Mouse (Mus musculus): ENCODE results near the gene Tubb4a.
A peak's percentile ranks its signal among the peaks of the same experiment; 100 is the strongest.
"Not testable (repeated sequence)": the region's sequence is repeated elsewhere in the genome, so short reads cannot be mapped to it uniquely, and the experiment has no call there.

Tubb4a gene

GRCm38 (mm10) chr17:57087049-57087832, at the start of gene Tubb4a:
Tubb4a (minus strand) TSS chr17:57087782.
- peak; percentile 20 for DNase-seq

- no peak for DNase-seq
Observed at GRCm38 (mm10) chr17:57135635-57136034, 48.1 kb upstream of the Tubb4a start.

DNA sequence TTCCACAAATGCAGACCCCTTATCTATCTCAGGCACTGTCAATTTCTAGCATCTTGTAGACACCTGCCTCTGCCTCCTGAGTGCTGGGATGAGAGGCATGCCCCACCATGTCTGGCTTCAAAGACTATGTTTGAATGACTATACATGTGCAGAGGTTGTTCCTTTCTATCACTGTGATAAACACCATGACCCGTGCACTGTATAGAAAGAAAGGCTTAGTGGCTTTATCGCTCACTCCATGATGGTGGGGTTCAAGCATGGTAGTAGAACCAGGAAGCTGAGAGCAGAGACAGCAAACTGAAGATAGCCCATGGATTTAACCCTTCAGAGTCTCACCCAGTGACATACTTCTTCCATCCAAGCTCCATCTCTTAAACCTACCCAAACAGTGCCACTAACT, 47.1 kb upstream of the Tubb4a start:
- no peak for DNase-seq

DNA sequence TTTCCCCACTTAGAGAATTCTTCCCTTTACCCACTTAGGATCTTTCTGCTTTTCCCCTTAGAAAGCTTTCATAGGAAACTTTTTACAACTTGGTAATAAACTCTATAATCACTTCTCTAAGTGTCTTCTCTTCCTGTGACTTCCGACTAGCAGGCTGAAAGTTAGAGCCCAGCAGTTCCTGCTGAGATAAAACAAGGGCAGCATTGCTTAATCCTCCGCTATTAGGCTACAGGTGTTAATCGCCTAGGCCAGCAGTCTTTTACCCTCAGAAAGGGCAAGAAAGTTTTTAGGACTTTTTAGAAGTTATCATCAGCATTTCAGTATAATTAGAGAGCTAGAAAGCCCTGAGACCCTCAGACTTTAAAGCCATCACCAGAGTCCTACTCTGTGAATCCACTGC, 46.4 kb upstream of the Tubb4a start:
- DNase-seq: not testable (repeated sequence)

DNA sequence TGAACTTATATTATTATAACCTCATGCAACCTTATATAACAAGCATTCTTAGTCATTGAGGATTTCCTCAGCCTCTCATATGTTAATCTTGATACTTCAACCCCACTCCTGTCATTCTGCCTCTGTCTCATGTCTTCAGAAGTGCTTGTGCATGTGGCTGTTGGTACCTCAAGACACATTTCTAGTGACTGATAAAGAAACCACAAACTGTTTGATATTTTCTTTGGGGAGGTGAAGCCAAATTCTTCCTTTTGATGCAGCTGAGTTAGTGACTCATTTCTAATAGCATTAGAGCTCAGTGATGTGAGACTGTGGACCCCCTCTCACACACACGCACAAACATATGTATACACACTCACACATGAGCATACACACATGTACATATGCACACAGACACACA, 44.2 kb upstream of the Tubb4a start:
- DNase-seq: no peak

- no peak for DNase-seq
Observed at GRCm38 (mm10) chr17:57125853-57126622, 38.5 kb upstream of the Tubb4a start.

DNA sequence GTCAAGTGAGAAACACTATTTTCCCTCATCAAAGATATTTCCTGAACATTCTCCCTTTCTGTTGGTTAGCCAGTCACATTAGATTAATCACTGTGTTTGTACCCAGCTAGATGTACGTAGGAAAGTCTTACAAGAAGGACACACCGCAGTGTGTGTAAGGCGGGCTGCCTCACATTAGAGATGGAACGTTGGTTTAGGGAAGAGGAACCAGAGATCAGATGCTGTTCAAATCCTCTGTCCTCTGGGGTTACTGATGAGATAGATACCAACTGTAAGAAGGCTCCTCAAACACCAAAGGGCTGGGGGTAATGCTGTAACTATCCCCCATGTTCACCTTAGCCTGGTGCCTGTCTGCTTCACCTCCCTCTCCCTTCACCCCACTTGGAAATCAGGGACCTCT, 37.2 kb upstream of the Tubb4a start:
- no peak for DNase-seq

- no peak for DNase-seq
Observed at GRCm38 (mm10) chr17:57123192-57124118, 35.9 kb upstream of the Tubb4a start.

DNA sequence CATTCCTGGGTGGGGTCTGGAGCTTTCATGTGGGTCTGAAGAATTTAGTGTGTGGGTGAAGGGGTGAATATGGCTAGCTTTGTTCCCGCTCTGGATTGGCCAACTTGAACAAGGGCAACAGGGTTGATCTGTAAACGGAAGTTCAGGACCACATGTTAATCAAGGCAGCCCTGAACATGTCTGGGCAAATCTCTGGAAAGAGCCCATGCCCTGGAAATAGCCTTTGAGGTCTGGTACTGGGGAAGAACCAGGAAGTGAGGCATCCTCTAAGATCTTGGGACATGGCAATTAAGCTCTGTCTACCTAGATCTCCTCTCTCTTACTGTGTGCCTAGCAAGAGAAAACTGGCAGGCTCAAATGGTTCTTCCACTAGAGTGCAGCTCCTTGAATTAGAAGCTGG, 34.3 kb upstream of the Tubb4a start:
- DNase-seq: no peak

DNA sequence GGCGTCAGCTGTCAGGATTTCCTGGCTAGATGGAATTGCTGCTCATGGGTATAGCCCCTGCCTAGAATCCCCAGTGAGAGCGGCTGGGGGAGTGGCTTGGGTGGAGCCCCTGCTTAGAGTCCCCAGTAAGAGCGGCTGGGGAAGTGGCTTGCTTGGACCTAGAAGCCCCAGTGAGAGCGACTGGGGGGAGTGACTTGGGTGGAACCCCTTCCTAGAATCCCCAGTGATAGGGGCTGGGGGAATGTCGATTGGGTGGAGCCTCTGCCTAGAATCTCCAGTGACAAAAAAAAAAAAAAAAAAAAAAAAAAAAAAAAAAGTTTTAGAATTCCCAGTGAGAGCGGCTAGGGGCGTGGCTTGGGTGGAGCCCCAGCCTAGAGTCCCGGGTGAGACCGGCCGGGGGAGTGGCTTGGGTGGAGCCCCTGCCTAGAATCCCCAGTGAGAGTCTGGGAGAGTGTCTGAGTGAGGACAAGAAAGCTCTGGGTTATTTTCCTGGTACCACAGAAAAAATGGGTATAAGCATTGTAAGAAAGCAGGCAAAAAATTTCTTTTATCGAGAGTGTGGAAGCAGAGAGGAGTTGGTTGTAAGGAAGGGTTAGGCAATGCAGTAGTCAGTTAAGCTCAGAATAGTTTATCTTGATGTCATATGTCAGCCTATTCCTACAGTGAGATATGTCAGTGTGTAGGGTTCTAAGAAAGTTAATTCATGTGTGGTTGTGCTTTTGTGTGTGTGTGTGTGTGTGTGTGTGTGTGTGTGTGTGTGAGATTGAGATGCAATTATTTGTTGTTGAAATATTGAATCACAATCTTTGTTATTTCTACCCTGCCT, 31.2 kb upstream of the Tubb4a start:
- peak; percentile 83 for DNase-seq

DNA sequence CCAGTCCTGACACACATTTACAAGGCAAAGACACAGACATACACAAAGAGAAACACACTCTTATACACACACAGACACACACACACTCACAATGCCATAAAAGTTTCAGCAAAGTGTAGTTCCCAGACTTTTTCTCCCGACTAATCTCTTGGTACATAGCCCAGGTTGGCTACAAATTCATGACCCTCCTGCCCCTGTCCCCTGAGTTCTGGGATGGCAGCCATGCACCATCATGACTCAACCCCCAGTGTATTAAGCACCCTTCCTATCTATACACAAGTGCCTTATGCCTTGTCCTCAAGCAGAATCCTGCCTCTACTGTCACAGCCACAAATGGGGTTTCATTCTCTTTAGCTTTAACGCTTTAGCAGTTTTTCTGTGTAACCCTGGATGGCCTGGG, 29.2 kb upstream of the Tubb4a start:
- no peak for DNase-seq

GRCm38 (mm10) chr17:57112768-57113474, 25.3 kb upstream of the Tubb4a start:
- DNase-seq: no peak

GRCm38 (mm10) chr17:57110005-57110404, 22.4 kb upstream of the Tubb4a start:
- no peak for DNase-seq

- DNase-seq: no peak
Observed at GRCm38 (mm10) chr17:57108666-57109171, 21.1 kb upstream of the Tubb4a start.

GRCm38 (mm10) chr17:57108040-57108665, 20.6 kb upstream of the Tubb4a start:
- no peak for DNase-seq

DNA sequence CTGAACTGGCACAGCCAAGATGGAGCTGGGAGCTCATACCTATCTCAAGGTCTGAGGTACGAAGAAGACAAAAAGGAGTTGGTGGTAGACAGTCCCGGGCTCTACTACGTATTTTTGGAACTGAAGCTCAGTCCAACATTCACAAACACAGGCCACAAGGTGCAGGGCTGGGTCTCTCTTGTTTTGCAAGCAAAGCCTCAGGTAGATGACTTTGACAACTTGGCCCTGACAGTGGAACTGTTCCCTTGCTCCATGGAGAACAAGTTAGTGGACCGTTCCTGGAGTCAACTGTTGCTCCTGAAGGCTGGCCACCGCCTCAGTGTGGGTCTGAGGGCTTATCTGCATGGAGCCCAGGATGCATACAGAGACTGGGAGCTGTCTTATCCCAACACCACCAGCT, 19.5 kb upstream of the Tubb4a start:
- no peak for DNase-seq

DNA sequence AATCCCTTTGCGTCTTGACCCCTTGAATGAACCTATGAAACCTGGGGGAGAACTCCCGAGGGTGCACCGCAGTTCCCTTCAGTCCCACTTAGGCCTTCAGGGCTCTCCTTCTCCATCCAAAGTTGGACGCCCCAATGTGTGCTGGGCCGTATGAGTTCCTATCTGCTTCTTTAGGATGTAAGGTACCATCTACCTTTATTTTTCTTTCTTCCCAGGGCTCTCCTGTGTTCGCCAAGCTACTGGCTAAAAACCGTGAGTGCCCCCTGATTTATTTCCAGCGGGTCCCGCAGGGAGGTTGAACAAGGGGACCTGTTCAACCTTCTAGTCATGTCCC, 18.4 kb upstream of the Tubb4a start:
- DNase-seq: no peak

DNA sequence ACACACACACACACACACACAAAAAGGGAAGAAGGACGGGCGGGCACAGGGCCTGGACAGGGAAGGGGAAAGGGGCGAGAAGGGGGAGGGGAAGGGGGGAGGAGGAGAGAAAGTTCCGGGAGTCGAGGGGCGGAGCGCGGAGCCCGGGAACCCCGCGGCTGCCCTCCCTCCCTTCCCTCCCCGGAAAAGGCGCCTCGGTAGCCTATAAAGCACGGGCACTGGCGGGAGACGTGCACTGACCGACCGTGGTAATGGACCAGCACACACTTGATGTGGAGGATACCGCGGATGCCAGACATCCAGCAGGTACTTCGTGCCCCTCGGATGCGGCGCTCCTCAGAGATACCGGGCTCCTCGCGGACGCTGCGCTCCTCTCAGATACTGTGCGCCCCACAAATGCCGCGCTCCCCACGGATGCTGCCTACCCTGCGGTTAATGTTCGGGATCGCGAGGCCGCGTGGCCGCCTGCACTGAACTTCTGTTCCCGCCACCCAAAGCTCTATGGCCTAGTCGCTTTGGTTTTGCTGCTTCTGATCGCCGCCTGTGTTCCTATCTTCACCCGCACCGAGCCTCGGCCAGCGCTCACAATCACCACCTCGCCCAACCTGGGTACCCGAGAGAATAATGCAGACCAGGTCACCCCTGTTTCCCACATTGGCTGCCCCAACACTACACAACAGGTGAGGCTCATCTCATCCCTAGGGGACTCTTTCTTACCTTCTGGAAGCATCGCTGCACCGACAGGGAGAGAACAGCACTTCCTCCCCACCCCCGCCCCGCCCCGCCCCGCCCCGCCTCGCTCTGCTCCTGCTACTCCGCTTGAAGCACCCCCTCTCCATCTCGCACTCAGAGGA, 17.8 kb upstream of the Tubb4a start, which contains the start of gene Tnfsf9:
Gene Tnfsf9, plus strand, starts transcription at position 145 of the 854 bp plus-strand sequence.
- peak; percentile 61 for DNase-seq

DNA sequence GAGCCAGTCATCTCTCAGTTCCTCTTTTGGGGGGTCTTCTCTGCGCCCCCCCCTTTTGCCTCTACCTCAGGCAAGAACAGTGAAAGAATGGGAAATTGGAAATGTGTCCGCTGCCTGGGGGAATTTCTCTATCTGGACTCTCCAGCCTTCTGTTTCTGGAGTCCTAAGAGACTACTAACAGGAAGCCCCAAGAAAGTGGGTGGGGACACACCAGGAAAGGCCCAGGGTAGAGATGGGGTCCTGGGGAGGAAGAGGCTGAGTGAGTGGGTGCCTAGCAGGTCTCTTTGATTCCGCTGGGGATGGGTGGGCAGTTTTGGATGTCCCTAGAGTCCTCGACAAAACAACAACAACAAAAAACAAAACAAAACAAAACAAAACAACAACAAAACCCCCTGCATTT, 16.9 kb upstream of the Tubb4a start:
- no peak for DNase-seq

DNA sequence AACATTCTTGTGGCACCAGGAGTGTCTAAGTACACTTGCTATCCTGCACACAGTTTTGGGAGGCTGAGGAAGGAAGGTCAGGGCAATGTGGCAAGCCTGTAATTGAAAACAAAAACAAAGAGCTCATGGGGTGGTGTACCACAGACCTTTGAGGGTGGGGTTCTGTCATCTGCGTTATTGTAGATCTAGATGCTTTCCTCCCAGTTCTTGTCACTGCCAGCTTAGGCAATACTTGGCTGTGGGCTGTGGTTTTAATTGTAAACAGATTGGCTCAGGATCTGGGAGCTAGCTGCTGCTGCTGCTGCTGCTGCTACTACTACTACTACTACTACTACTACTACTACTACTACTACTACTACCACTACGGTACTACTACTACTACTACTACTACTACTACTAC, 14.7 kb upstream of the Tubb4a start:
- no peak for DNase-seq

Measured in liver (tissue).